ENCODE assay signal across 26 mouse cellular contexts in the genomic region with DNA sequence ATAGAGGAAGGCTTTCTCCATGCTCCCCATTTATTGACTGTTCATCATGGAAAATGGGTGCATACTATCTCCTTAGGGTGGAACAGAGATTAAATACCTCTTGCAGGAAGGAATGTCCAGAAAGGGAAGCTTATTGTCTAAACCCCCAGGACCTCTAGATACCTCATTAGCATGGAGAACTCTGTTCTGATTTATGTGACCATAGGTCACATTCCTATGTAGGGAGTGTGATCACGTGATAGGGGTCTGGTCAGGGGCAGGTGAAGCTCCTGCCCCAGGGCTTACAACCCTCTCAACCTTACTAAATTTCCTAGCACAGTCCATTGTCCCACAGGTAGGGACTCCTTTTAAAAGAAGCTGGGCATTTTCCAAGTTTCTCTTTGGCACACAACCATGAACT. TPM values are rescaled to one million over a fixed set of nuclear protein-coding genes. Genes with fewer than 3 reads are reported as not detected.
A peak's percentile ranks its signal among the peaks of the same experiment; 100 is the strongest.
DNase-seq lines count a peak whose midpoint lies in the region; ATAC-seq and TF ChIP-seq lines count a peak whose summit lies in the region.
"Had no signal": no experiment of that assay in that cellular context is flagged by ENCODE, and none has a peak within 500 bp of the region (broad histone marks: within the 10 kb centered on the region; RNA-seq: fewer than 3 reads in every experiment).

No protein-coding gene starts in this region.

- no peak overlapping the region for H3K9ac ChIP-seq in kidney, postnatal 0 days (ENCODE audit: low read depth, low read length)
- H3K9ac ChIP-seq: embryonic facial prominence, embryonic 15.5 days; hindbrain, embryonic 12.5 days had no signal

- DNase-seq in kidney, postnatal 0 days (ENCODE audit: low spot score): no peak
- no peak for DNase-seq in kidney, postnatal 10 days
- peak; percentile 4 for DNase-seq in ES-CJ7 (ENCODE audit: low read depth, low spot score)
- peak; percentile 43 for DNase-seq in ZHBTc4 (ENCODE audit: low read depth, low spot score)
- no peak for DNase-seq in MN1 (ENCODE audit: low spot score)
- DNase-seq: adrenal gland, postnatal 25 days; cerebellum, adult 2 months; cerebellum, postnatal 10 days; embryo, embryonic 11 days; gastrocnemius, adult 2 months; gastrocnemius, postnatal 25 days; heart, adult 11 months; heart, postnatal 10 days; heart, postnatal 4 days had no signal

- H3K36me3 ChIP-seq in kidney, postnatal 0 days (ENCODE audit: insufficient read depth, low read length): no peaks in the 10 kb centered on the region
- peaks cover 3% of the 10 kb centered on the region for H3K36me3 ChIP-seq in small intestine, adult 2 months (ENCODE audit: control insufficient read depth, insufficient read depth, low read length)
- H3K36me3 ChIP-seq: embryonic facial prominence, embryonic 15.5 days; forebrain, embryonic 10.5 days; heart, embryonic 10.5 days; hindbrain, embryonic 12.5 days had no signal

- no peaks in the 10 kb centered on the region for H3K9me3 ChIP-seq in kidney, postnatal 0 days (replicated peaks; ENCODE audit: low read length)
- H3K9me3 ChIP-seq: embryonic facial prominence, embryonic 15.5 days; forebrain, embryonic 10.5 days; heart, embryonic 10.5 days; hindbrain, embryonic 12.5 days had no signal

- H3K4me3 ChIP-seq in kidney, postnatal 0 days (replicated peaks; ENCODE audit: low read depth, low read length): no peak overlapping the region
- H3K4me3 ChIP-seq in small intestine, adult 2 months (ENCODE audit: low read depth, low read length): no peak overlapping the region
- H3K4me3 ChIP-seq: embryonic facial prominence, embryonic 15.5 days; erythroblast, embryonic 14.5 days; forebrain, embryonic 10.5 days; gastrocnemius, adult 2 months; heart, embryonic 10.5 days; hindbrain, embryonic 12.5 days had no signal

- no peaks in the 10 kb centered on the region for H3K4me1 ChIP-seq in kidney, postnatal 0 days (replicated peaks; ENCODE audit: insufficient read depth, low read length)
- peaks cover 18% of the 10 kb centered on the region; the same call in 1 of the 2 replicates for H3K4me1 ChIP-seq in small intestine, adult 2 months (ENCODE audit: control insufficient read depth, insufficient read depth, insufficient read length, low read length)
- H3K4me1 ChIP-seq: embryonic facial prominence, embryonic 15.5 days; forebrain, embryonic 10.5 days; heart, embryonic 10.5 days; hindbrain, embryonic 12.5 days had no signal

- no peak for TF ChIP-seq CTCF in kidney, postnatal 0 days (IDR thresholded peaks at IDR 0.05; ENCODE audit: low read depth)
- no peak for TF ChIP-seq CTCF in small intestine, adult 2 months (IDR thresholded peaks at IDR 0.05; ENCODE audit: extremely low read depth, insufficient read length, insufficient replicate concordance, low read depth, low read length)

- 0 out of 2 replicates have a peak, but pooled peaks have one; percentile 71 for ATAC-seq in kidney, postnatal 0 days (replicated peaks; ENCODE audit: low FRiP score, low read depth)
- ATAC-seq: activated CD4-positive, CD25-positive, alpha-beta regulatory T cell, adult 4 months; forebrain, embryonic 14.5 days; hindbrain, embryonic 16.5 days had no signal

- TF ChIP-seq POLR2A in small intestine, adult 2 months (IDR thresholded peaks at IDR 0.05; ENCODE audit: low read depth, low read length): no peak

- no peak overlapping the region for H3K4me2 ChIP-seq in kidney, postnatal 0 days (ENCODE audit: low read length)
- H3K4me2 ChIP-seq: embryonic facial prominence, embryonic 15.5 days; hindbrain, embryonic 12.5 days had no signal

- WGBS in kidney, postnatal 0 days: 20% methylated on average over 1 of the region's 1 CpGs
- WGBS in small intestine, adult 2 months: 10% methylated on average over 1 of the region's 1 CpGs

- no peaks in the 10 kb centered on the region for H3K27me3 ChIP-seq in kidney, postnatal 0 days (ENCODE audit: insufficient read depth, low read length)
- H3K27me3 ChIP-seq in small intestine, adult 2 months (ENCODE audit: control insufficient read depth, insufficient read depth, low read length): no peaks in the 10 kb centered on the region
- H3K27me3 ChIP-seq: CH12.LX; embryonic facial prominence, embryonic 15.5 days; hindbrain, embryonic 12.5 days had no signal

- H3K27ac ChIP-seq in kidney, postnatal 0 days: no peak overlapping the region
- H3K27ac ChIP-seq in small intestine, adult 2 months (ENCODE audit: insufficient read depth, low read depth, low read length): peak overlapping the region; percentile 95
- H3K27ac ChIP-seq: embryonic facial prominence, embryonic 15.5 days; forebrain, embryonic 10.5 days; gastrocnemius, adult 2 months; heart, embryonic 10.5 days; hindbrain, embryonic 12.5 days had no signal

RNA-seq across cellular contexts. Expression of a gene that starts 2.5 kb away (rescaled TPM):
- polyA plus RNA-seq in kidney, postnatal 0 days (2015; fragmentation: Nextera tagmentation; extraction: Ambion mirVana): 2.3 and 3.3 TPM in 2 replicates
- 162 and 362 TPM in 2 replicates for polyA plus RNA-seq in small intestine, adult 2 months (2012; rRNA removed)
- polyA plus RNA-seq: activated CD4-positive, CD25-positive, alpha-beta regulatory T cell, adult 4 months; embryonic facial prominence, embryonic 11.5 days; forebrain, embryonic 10.5 days; hindbrain, embryonic 12.5 days had no signal

RNA-seq across cellular contexts. Expression of a gene that starts 13.0 kb away (rescaled TPM):
- polyA plus RNA-seq in kidney, postnatal 0 days (2015; fragmentation: Nextera tagmentation; extraction: Ambion mirVana): not detected in 2 replicates
- not detected in 2 replicates for polyA plus RNA-seq in small intestine, adult 2 months (2012; rRNA removed)
- polyA plus RNA-seq: activated CD4-positive, CD25-positive, alpha-beta regulatory T cell, adult 4 months; cerebellum, adult 2 months; embryonic facial prominence, embryonic 11.5 days; embryonic facial prominence, embryonic 15.5 days; erythroblast, embryonic 14.5 days; forebrain, embryonic 10.5 days; forebrain, embryonic 14.5 days; heart, embryonic 10.5 days; heart, embryonic 14.5 days; hindbrain, embryonic 12.5 days; hindbrain, embryonic 16.5 days had no signal

RNA-seq across cellular contexts. Expression of a gene that starts 40.5 kb away (rescaled TPM):
- polyA plus RNA-seq in kidney, postnatal 0 days (2015; fragmentation: Nextera tagmentation; extraction: Ambion mirVana): 0.42 and 0.84 TPM in 2 replicates
- polyA plus RNA-seq in small intestine, adult 2 months (2012; rRNA removed): 0.06 and 0.11 TPM in 2 replicates
- polyA plus RNA-seq: activated CD4-positive, CD25-positive, alpha-beta regulatory T cell, adult 4 months; erythroblast, embryonic 14.5 days had no signal

RNA-seq across cellular contexts. Expression of a gene that starts 56.8 kb away (rescaled TPM):
- not detected in 2 replicates for polyA plus RNA-seq in kidney, postnatal 0 days (2015; fragmentation: Nextera tagmentation; extraction: Ambion mirVana)
- polyA plus RNA-seq in small intestine, adult 2 months (2012; rRNA removed): not detected in 2 replicates
- polyA plus RNA-seq: activated CD4-positive, CD25-positive, alpha-beta regulatory T cell, adult 4 months; embryonic facial prominence, embryonic 11.5 days; embryonic facial prominence, embryonic 15.5 days; erythroblast, embryonic 14.5 days; forebrain, embryonic 10.5 days; forebrain, embryonic 14.5 days; heart, embryonic 10.5 days; heart, embryonic 14.5 days; hindbrain, embryonic 12.5 days; hindbrain, embryonic 16.5 days had no signal

Comparison
In these comparisons a context has a peak if more than half of its experiments do, and no peak if none do; other contexts are left out.
1. DNase-seq: peak in ES-CJ7 (single experiment) and ZHBTc4 (single experiment); none in kidney, postnatal 0 days (single experiment), kidney, postnatal 10 days (single experiment) and MN1 (single experiment).
2. RNA of a gene that starts 2.5 kb away (polyA plus RNA-seq): 162 to 362 TPM in small intestine, adult 2 months; 2.3 to 3.3 TPM in kidney, postnatal 0 days; every median in the first group is over 10 times any median in the second.